Mouse (Mus musculus) cerebellum, postnatal 25 days (tissue): ENCODE results near the gene Olfr355.

Experiments used
- DNase-seq, 2 experiments: peaks; one replicate each; pipeline ENCODE4 v3.0.0; 2021; ENCODE audit warnings: mixed read lengths in 2 of 2

Olfr355 gene

GRCm38 (mm10) chr2:36928797-36929196 lies at the start of gene Olfr355:
Gene Olfr355, minus strand, starts transcription at chr2:36928897.
- DNase-seq = no peak

GRCm38 (mm10) chr2:36936821-36937220 lies 8.1 kb upstream of the Olfr355 start, which contains the start of gene Olfr356:
Gene Olfr356, plus strand, starts transcription at chr2:36937121.
- no peak for DNase-seq

- no peak for DNase-seq
These were observed 23.3 kb downstream of the Olfr355 start, which contains the start of gene Olfr354 for GRCm38 (mm10) chr2:36905380-36905779. Gene Olfr354, plus strand, starts transcription at chr2:36905680.

GRCm38 (mm10) chr2:36897114-36897513 lies 31.6 kb downstream of the Olfr355 start:
- DNase-seq = no peak

DNA sequence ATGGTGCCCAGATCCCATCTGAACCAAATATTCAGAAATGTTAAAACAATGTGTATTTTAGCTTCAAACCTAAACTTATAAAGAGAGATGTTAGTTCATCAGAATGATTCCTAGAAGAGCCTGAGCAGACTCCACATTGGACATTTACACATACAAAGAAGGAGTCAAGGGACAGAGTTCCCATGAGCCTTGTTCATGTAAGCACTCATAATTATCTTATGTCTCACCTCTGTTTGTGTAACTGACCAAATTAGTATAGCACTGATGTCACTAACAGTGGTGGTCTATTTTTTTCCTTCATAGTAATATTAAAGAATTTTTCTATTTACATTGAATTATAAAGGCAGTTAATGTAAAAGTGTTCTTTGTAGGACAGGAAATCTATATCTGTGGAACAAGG lies 35.9 kb downstream of the Olfr355 start, which contains the start of gene Olfr353:
Gene Olfr353 (minus strand): TSS at position 101 of the 400 bp plus-strand sequence.
- no peak for DNase-seq
